Mouse (Mus musculus): Measurements from ENCODE around the gene Cmip.
A peak's percentile ranks its signal among the peaks of the same experiment; 100 is the strongest.

The Cmip gene

DNA sequence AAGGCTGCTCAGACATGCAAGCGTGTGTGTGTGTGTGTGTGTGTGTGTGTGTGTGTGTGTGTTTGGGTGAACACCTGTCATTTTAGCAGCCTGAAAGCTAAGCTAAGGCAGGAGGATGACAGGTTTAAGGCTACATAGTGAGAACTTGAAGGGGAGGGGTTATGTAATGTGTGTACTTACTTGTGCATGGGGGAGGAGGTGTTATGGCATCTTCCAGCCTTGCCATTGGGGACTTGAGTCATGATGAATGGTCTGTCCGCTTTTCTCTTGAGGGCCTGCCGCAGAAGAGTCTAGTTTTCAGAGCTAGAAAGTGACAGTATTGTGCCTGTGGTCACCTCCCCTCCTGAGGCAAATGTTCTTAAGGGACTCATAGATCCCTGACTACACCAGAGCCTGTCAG lies 174.7 kb downstream of the Cmip start:
- DNase-seq = no peak

- DNase-seq = no peak
Observed at GRCm38 (mm10) chr8:117432111-117432510, 175.2 kb downstream of the Cmip start.

- DNase-seq = no peak
Observed at GRCm38 (mm10) chr8:117433968-117434367, 177.1 kb downstream of the Cmip start.

DNA sequence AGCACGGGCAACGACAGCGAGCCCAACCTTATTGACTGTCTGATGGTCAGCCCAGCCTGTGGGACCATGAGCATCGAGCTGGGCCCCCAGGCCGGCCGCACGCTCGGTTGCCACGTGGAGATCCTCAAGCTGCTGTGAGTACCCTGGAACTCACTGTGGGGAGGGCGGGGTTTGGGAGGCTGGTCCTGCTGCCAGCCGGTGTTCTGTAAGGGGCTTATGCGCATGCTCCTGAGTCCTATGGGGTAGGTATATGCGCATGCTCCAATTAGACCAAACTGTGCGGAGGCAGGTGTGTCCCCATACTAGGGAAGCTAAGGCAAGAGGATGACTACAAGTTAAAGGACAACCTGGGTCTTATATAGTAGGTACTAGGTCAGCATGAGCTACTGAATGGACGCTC lies 179.9 kb downstream of the Cmip start:
- DNase-seq = no peak

DNA sequence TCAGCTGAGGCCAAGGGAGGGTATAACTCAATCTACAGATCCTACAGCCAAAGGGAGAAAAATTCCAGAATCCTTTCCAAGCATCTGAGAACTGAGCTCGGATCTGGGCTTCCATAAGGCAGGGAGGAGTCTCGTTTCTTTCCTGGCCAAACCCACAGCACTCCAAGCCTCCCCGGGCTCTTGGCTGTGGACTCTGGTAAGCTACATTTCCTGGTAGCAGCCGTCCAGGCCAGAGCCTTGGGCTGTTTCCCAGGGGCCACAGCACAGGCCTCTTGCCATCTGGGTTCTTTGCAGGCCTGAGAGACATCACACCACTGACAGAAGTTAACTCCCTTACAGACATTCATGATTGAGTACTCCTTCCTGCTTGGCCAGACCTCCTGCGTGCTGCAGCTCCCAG lies 180.8 kb downstream of the Cmip start:
- peak; percentile 56 for DNase-seq

DNA sequence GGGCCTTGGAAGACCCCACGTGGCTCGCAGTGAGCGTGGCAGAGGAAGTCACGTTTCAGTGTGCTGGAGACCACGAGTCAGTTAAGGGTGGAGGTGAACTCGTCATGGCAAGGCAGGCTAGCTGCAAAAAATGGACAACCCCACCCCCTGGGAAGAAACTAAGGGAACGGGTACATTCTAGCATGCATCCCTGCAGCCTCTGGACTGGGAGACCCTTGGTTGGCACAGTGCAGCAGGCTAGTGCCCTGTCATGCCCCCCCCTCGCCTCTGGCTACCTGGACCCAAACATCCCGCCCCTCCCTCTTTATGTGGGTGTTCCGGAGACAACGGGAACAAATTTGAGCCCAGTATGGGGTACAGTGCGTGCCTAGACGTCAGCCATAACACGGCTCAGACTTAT lies 183.5 kb downstream of the Cmip start:
- DNase-seq = no peak

DNA sequence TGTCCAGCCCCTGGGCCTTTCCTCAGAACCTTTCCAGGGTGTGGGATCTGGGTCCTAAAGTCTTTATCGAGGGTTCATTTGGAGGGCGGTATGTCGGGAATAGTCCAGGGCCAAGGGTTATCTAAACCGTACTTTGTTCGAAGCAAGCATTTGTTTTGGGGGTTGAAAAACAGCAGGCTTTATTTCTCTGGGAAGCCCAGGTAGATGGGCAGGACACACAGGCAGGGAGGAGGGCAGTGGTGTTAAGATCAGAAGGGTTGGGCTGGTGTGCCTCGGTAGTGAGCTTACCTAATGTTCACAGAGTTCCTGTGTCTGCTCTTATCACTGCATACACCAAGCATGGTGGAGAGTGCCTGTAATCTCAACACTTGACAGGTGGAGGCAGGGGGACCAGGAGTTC lies 183.9 kb downstream of the Cmip start:
- DNase-seq = no peak

DNA sequence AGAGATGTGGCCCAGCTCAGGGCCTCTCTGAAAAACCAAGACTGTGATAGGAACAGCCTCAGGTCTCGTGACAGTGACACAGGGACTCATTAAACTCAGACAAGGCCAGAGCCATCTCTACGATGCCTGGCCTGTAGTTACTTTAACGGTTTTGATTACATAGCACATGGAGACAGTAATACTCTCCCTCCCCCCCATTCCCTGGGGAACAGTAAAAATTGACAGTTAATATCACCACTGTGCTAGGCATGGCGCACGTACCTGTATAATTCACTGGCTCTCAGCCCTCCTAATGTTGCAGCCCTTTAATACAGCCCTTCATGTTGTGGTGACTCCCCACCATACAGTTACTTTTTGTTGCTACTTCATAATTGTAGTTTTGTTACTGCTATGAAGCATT lies 188.6 kb downstream of the Cmip start:
- DNase-seq = no peak

GRCm38 (mm10) chr8:117446344-117446997 lies 189.6 kb downstream of the Cmip start:
- DNase-seq = no peak

DNA sequence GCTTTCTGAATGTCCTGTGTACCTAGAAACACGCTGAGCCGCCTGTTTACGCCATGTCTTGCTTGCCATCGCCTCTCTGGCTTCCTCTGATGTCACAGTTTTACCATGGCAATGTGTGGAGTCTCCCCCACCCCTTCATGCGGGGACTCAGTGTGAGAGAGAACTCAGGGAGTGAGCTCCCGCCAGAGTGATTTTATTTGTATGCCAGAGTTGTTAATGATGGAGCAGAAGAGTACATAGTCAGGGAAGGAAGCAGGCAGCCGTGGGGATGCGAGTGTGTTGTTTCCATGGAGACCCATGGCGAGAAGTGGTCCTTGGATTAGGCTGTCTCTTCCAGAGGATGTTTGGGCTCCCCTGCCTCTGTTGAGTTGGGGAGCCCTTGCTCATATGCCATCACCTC lies 194.2 kb downstream of the Cmip start:
- DNase-seq = no peak

- DNase-seq = no peak
Observed at GRCm38 (mm10) chr8:117453974-117454373, 197.1 kb downstream of the Cmip start.

DNA sequence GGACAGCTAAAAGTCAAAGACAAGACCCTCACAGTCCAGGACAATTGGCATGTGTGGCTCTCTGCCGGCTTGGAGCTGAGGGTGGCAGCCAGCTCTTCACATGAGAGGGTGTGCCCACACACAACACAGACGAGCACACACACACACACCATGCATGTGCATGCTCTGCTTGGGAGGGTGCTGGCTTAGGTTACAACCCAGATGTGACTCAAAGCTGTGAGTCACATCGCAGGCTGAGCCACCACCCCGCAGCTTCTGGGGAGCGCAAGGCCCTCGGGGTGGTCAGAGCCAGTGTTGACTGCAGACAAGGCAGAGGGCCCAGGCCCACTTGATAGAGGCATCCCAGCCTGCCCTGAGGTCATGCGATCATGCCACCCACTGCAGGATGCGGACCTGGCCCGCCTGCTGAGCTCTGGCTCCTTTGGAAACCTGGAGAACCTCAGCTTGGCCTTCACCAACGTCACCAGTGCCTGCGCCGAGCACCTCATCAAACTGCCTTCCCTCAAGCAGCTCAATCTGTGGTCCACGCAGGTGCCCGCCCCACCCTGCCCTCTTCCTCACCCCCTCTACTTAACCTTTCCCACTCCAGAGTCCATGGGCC lies 197.8 kb downstream of the Cmip start:
- DNase-seq = no peak

DNA sequence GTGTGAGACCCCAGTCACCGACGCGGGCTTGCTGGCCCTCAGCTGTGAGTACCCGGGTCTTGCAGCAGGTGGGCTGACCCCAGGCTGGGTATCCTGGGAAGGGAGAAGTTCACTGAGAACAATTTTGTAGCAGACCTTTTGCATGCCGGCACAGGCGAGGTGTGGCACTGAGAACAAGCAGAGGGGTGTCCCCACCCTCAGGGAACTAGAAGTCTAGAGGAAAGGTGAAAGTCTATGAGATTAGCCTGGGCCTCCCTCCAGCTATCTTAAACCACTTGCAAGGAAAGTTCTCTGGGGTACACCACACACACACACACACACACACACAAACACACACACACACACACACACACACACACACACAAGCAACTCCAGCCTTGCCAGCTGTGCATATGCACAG lies 198.8 kb downstream of the Cmip start:
- no peak for DNase-seq

DNA sequence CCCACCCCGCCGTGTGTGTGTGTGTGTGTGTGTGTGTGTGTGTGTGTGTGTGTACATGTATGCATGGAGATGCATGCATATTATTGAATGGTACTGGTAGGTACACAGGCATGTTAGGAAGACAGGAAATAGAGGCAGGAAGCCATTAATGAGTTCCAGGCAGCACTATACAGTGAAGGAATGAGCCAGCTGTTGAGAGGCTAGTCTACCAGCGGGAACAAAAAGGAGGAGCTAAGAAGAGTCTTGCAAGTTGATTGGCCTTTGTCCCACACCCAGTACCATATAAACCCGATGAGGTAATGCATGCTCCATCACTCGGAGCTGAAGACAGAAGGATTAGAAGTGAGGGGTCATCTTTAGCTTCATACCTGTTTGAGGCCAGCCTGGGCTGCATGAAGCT lies 201.6 kb downstream of the Cmip start:
- DNase-seq = no peak

DNA sequence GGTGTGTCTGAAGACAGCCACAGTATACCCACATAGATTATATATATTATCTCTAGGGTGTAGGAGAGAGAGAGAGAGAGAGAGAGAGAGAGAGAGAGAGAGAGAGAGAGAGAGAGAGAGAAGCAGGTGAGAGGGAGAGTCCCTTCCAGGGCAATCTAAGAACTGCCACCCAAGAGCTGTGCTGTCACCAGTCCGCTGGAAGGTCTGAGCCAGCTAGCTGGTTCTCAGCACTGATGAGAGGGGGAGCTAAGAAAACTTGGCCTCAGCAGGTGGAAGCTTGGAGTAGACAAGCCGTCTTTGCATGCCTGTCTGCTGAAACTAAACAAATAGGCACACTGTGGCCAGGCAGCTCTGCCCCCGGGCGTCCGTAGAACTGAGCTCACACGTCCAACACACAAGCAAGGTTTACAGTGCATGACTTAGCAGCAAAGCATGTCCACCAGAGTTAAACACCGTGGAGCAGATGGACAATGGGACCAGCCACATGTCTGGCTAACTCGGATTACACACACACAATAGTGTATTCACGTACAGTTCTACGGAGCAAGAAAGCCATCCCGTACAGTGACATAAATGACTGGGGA lies 205.9 kb downstream of the Cmip start:
- no peak for DNase-seq

- no peak for DNase-seq
Observed at GRCm38 (mm10) chr8:117464525-117464924, 207.7 kb downstream of the Cmip start.

GRCm38 (mm10) chr8:117465250-117465649 lies 208.4 kb downstream of the Cmip start:
- DNase-seq = peak; percentile 70

- DNase-seq = no peak
Observed at GRCm38 (mm10) chr8:117467466-117467865, 210.6 kb downstream of the Cmip start.

- DNase-seq = no peak
Observed at GRCm38 (mm10) chr8:117469431-117470341, 212.8 kb downstream of the Cmip start.

DNA sequence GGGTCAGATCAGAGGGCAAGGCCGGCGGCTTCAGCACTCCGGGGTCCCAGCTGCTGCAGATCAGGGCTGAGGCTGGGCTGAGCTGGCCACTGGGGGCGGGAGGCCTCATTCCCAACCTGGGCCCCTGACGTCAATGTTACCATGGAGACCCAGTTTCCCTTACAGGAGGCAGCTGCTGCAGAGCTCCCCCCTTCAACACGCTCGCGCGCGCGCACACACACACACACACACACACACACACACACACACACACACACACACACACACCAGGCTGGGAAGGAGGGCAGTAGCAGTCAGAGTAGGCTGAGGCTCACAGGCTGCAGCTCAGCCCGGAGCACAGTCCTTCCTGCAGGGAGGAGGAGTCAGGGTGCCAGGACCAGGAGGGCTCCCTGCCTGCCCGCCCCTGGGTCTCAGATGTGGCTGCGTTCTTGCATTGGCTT lies 213.5 kb downstream of the Cmip start:
- peak; percentile 46 for DNase-seq

DNA sequence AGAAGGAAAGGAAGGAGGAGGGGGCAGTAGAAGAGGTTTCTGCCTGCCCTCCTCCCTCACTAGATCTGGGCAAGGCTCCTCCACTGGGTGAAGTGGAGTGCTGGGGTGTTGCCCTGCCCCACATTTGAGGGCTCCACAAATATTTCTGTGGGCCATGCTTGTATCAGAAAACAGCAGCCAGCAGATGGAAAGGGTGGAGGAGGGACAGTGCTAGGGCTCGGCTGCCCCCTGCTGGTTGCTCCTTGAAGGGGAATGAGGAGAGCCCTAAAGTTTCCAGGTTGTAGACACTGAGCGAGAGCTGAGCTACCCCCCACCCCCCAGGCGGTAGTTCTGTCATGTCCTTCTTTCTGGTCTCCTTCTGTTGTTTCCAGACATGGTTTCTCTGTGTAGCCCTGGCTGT lies 214.3 kb downstream of the Cmip start:
- peak; percentile 26 for DNase-seq

- DNase-seq = no peak
Observed at GRCm38 (mm10) chr8:117471655-117472054, 214.8 kb downstream of the Cmip start.

DNA sequence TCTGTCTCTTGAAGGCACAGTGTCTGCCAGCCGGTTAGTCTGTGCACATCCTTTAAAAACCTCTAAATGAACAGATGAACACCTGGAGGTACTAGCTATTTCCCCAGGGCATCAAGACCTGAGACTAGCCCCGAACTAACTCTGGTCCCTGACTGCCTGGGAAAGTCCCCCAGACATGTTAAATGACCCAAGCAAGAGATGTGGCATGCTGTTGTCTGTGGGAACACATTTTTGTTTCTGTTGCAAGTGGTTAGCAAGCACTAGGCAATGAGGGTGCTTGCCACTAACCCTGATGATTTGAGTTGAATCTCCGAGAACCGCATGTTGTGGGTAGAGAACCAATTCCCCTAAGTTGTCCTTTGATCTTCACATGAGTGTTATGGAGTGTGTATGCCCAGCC lies 215.5 kb downstream of the Cmip start:
- DNase-seq = no peak

DNA sequence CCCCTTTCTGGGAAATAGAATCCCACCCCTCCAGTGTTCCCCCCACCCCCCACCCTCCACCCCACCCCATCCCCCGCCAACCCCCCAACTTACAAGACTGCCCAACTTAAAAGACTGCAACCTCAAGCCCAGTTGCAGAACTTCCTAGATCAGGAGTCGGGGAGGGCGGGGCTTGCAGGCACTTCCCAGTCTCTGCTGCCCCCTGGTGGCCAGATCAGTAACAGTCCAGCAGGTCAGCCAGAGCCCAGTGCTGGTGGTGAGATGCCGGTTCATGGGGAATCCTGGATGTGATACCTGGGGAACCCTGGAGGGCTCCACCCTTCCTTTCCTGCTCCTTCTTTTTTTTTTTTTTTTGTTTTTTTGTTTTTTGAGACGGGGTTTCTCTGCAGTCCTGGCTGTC lies 218.1 kb downstream of the Cmip start:
- peak; percentile 87 for DNase-seq
